Mouse (Mus musculus) lung, postnatal 10 days (tissue): ENCODE measurements around the gene Sort1.
"Not testable (repeated sequence)": the region's sequence is repeated elsewhere in the genome, so short reads cannot be mapped to it uniquely, and the experiment has no call there.

Experiments used
- DNase-seq: peaks from one replicate; pipeline ENCODE4 v3.0.0; 2021

Gene Sort1

GRCm38 (mm10) chr3:108283781-108284601, at the start of gene Sort1:
Sort1 (plus strand) TSS chr3:108284082.
- DNase-seq, result peak; percentile 92

- DNase-seq, result not testable (repeated sequence)
Observed at GRCm38 (mm10) chr3:108237474-108238102, 46.3 kb upstream of the Sort1 start.

GRCm38 (mm10) chr3:108241243-108241839, 42.5 kb upstream of the Sort1 start:
- DNase-seq, result no peak

- DNase-seq, result no peak
Observed at GRCm38 (mm10) chr3:108246857-108247256, 37.0 kb upstream of the Sort1 start.

GRCm38 (mm10) chr3:108256719-108257637, 26.9 kb upstream of the Sort1 start, which contains the start of gene Psma5:
Psma5 (plus strand) TSS chr3:108256926.
- DNase-seq, result peak; percentile 97

- DNase-seq, result no peak
Observed at GRCm38 (mm10) chr3:108257831-108258500, 25.9 kb upstream of the Sort1 start.

GRCm38 (mm10) chr3:108259319-108259718, 24.6 kb upstream of the Sort1 start:
- DNase-seq, result no peak

GRCm38 (mm10) chr3:108279495-108279894, 4.4 kb upstream of the Sort1 start:
- not testable (repeated sequence) for DNase-seq

GRCm38 (mm10) chr3:108282401-108283240, 1.3 kb upstream of the Sort1 start:
- peak; percentile 73 for DNase-seq

GRCm38 (mm10) chr3:108283241-108283561, 681 bp upstream of the Sort1 start:
- no peak for DNase-seq

GRCm38 (mm10) chr3:108285078-108285711, 1.3 kb downstream of the Sort1 start:
- DNase-seq, result no peak

GRCm38 (mm10) chr3:108286671-108287439, 3.0 kb downstream of the Sort1 start:
- DNase-seq, result no peak

GRCm38 (mm10) chr3:108287811-108288805, 4.2 kb downstream of the Sort1 start:
- DNase-seq, result peak; percentile 69

- no peak for DNase-seq
Observed at GRCm38 (mm10) chr3:108289311-108290130, 5.6 kb downstream of the Sort1 start.

- no peak for DNase-seq
Observed at GRCm38 (mm10) chr3:108291036-108291799, 7.3 kb downstream of the Sort1 start.

- no peak for DNase-seq
Observed at GRCm38 (mm10) chr3:108294398-108294797, 10.5 kb downstream of the Sort1 start.
